Mouse (Mus musculus) frontal cortex, postnatal 14 days (tissue): Measurements from ENCODE around the gene Btn2a2.

Experiments used
- DNase-seq, 2 experiments: peaks; one replicate each; pipeline ENCODE4 v3.0.0; 2022; ENCODE audit warnings: low spot score in 2 of 2

The Btn2a2 gene

DNA sequence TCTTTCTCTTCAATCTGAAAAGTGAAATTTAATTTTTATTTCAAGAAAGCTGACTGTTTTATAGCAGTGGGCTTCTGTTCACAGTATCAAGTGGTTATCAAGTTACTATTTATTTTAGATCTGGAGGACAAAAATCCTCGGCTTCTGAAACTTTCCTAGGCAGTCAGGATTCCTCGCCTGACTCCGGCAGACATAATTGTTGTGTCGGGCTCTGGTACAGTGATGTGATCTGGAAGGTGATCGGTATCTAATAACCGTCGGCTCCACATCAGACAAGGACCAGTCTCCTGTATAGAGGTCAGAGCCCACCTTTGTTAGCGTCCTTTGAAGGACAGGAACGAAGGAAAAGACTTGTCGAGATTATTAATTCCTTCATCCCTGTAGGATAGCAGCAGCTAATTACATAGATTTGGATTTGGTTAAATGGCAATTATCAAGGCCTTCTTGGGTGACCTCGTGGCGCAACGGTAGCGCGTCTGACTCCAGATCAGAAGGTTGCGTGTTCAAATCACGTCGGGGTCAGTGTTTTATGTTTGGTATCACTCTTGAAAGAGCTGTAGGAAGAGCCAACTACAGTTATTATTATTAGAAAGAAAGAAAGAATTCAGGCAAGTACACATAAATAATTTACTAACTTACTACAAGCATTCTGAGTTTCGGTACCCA, 9.1 kb upstream of the Btn2a2 start:
- DNase-seq, result peak in 1 of 2 experiments; percentile 37

DNA sequence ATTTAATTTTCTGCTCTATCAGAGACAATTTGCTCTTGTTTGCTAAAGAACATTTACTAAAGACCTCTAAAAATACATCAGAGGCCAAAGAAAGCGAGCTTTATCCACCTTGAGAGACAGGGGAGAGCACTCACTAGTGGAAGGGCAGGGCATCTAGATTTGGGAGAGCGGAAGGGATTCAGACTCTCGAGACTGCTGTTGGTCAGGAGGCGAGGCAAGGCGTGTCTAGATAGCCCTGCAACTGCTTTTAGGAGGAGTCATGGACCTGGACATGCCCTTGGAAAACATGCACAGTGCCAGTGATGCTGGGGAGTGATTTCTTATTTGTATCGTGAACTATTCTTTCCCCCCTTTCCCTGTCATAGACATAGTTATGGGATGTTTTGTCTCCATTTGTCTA, 6.9 kb upstream of the Btn2a2 start:
- DNase-seq, result no peak

DNA sequence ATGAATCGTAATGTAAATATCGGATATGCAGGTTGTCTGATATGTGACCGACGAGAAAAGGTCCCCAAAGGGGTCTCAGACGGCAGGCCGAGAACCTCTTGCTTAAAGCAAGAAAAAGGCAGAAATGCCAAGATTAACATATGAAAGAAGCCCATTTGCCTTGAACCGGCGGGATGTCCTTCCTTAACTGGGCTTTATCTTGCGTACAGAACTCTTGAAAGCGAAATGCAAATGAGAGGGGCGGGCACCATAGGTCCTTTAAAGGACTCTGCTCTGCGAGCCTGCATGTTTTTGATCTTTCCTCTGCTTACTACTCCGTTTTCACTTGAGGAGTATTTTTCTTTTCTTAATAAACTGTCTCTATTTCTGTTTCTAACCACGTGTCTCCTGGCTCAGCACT, 3.3 kb upstream of the Btn2a2 start:
- no peak for DNase-seq

DNA sequence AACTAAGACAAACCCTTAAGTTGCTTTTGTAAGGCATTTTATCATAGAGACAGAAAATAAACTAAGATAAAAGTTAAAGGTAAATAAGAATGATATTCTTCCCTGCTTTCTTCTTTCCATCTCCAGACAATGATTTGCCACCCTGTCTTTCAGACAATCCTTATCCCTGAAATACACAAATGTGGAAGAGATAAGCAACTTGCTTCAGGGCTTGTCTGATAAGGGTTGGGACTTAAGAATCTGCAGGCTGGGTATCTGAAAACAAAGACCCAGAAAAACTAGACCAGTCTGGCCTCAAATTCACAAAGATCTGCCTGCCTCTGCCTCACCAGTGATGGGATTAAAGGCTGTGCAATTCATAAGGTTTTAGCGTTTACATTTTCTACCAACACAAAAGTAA, 2.6 kb upstream of the Btn2a2 start:
- no peak for DNase-seq

DNA sequence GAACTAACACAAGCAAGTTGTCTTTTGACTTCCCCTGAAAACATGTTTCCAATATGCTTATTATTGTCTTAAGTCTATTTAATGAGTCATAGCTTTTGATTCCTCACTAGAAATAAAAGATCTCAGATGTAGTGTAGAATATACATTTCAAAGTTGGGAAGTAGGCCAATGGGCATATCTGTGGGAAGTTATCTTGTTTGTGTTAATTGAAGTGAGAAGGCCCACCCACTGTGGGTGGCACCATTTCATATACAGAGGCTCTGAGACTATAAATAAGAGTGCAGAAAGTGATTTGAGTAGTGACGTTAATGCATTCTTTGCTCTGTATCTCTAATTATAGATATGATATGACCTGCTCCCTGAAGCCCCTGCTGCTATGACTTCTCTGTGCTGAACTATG, 2.2 kb upstream of the Btn2a2 start:
- no peak for DNase-seq

DNA sequence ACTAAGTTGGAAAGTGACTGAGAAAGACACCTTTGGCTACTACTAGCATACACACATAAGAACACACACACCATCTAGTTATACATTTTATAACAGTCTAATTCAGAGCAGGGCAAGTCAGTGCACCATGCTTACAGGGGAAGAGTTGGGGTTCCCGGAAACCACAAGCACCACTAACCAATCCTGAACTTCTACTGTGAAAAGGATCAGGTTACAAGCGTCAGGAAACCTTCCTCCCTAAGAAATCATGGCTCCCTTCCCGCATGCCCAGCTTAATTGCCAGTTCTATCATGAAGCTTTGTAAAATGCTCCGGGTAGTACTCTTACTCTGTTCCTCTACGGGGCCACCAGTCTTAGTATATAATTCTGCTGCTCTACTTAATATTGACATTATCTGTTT, 3.4 kb downstream of the Btn2a2 start:
- no peak for DNase-seq

DNA sequence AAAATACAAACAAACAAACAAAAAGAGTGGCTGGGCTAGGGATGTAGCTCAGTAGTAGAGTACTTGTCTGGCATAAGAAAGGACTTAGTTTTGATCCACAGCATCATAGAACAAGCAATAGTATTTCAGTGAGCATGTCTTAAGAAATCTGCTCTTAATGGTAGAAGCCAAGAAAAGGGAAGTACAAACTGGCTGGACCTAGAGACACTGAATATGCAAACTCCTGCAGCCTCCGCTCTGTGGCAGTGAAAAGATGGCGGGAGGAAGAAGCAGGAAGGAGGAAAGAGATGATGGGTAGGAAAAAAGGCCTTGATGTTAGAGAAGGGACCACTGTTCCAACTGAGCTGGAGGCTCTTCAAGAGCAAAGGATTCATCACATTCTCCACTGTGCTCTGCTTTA, 5.5 kb downstream of the Btn2a2 start:
- no peak for DNase-seq

DNA sequence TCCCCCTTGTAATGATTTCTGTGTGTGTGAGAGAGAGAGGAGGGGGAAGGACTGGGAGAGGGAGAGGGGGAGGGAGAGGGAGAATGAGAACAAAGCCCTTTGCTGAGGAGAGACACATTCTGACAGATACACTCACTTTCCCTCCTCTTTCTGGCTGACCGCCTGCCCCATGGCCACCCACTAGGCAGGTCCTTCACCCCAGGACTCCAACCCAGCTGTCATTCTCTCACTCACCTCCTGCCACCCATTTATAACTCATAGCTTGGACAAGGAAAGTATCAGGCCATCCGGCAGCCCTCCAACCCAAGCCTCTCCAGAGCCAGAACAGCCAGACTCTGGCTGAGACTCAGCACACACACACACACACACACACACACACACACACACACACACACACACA, 13.0 kb downstream of the Btn2a2 start:
- no peak for DNase-seq

DNA sequence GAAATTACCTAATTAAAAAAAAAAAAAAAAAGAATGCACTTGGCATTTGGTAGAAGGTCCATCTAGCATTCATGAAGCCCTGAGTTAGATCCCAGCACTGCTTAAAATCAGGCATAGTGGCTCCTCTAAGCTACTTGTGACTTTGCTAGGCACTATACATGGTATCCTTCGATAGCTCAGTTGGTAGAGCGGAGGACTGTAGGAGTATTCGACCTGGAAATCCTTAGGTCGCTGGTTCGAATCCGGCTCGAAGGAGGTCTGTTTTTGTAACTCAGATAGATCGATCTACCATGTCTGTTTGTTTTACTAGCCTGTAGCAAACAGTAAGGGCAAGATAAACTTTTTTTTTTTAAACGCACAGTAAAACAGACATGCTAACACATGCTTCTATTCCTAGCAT, 21.7 kb downstream of the Btn2a2 start:
- DNase-seq, result peak in 1 of 2 experiments; percentile 78

DNA sequence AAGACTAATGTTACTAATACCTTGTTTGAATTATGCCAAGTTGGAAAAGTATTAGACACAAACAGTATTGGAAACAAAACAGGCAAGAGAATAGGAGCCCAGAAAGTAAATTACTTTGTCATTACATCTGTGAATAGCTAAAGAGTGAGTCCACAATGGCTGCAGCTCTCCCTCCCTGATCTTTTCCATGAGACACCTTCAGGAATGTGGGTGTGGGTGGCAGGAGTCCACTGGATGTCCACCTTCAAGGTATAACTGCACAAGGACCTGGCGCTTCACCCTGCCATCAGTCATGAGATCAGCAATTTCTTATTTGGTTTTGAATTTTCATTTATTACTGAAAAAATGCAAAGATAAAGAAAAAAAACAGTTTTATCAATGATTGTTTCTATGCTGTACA, 22.4 kb downstream of the Btn2a2 start:
- DNase-seq, result no peak

DNA sequence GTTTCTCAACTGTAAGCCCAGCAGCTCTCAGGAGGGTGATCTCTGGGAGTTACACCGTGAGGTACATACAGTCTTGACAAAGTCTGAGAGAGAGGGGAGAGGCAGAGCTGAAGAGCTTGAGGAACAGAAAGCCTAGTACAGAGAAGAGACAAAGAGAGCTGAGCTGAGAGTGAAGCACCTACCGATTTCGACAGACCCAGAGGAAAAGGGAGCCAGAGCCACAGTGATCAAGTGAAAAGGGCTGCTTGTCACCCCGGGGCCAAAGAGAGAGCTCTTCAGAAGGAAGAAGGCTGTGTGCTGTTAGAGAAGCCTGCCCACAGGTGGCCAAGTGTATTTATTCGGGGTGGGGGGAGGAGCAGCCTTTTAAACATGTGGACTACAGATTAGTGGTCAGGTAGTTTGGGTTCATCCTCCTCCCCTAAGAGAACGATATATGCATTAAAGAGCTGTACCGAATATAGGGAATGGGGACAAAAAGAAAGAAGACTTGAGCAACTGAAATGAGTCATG, 23.0 kb downstream of the Btn2a2 start, which contains the start of gene Btn1a1:
Gene Btn1a1, minus strand, starts transcription at position 302 of the 510 bp plus-strand sequence.
- DNase-seq, result no peak

DNA sequence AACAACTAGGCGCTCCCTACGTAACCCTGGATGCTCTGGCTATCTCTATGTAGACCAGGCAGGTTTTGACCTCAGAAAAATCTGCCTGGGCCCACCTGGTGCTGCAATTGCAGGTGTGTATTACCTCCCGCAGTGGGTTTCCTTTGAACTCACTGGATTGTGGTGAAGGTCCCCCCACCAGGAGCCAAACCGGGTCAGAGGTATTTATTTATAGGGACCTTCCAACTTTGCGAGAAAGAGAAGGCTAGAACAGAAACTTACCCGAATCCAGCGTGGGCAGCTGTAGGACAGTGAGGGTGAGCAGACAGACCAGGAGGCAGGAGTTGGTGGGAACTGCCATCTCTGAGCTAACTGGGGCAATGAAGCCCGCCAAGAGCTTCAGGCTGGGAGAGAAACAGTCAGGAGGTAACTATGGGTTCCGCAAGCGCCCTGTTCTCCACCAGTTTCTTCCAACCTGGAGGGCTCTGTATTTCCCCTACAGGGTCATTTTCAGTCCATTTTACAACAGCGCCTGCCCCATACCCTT, 23.8 kb downstream of the Btn2a2 start:
- no peak for DNase-seq

DNA sequence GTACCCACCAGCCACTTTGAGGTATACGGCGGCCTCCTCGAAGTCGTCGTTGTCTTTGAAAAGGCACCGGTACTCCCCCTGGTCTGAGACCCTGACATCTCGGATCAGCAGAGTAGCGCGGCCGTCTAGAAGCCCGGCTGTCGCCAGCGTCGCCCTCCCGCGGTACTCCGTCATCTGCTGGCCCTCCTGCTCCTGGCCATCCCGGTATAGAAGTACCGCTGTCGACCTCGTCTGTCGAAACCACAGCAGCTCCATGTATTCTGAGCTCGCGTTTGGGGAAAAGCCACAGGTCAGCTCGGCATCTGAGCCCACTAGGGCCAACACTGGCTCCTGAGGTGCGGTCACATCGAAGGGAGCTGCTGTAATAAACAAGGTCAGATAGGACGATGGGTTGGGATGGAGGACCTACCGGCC, 24.4 kb downstream of the Btn2a2 start:
- no peak for DNase-seq

DNA sequence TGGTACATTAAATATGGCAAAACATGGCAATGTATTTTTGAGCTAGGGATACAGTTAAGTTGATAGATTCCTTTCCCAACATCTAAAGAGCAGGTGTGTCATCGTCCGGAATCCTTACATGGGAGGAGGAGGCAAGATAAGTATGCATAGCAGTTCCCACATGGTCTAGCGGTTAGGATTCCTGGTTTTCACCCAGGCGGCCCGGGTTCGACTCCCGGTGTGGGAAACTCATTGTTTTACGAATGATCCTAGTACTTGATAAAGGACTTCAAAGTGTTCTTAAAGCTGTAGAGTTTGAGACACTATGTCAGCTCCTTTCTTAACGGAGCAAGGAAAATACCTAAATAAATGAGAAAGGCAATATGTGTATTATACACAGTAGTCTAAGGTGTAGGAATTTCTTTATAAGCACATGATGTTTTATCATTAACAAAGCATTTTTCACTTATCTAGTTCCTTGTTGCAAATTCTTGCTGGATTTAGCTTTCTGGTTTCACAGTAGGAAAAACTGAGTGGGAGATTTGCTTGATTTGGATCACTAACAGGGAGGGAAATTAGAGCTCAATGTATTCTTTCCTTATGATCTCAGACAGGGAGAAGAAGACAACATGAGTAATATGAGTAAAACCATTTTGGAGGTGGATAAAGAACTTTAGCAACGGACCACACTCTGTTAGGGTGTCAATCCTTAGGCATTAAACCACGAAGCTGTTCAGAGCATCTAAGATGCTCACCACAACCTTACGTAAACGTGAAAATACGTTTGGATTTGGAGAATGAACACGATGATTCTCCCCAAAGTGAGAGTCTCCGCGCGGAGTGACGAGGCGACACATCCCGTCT, 25.1 kb downstream of the Btn2a2 start:
- peak; percentile 68 to 89 for DNase-seq

DNA sequence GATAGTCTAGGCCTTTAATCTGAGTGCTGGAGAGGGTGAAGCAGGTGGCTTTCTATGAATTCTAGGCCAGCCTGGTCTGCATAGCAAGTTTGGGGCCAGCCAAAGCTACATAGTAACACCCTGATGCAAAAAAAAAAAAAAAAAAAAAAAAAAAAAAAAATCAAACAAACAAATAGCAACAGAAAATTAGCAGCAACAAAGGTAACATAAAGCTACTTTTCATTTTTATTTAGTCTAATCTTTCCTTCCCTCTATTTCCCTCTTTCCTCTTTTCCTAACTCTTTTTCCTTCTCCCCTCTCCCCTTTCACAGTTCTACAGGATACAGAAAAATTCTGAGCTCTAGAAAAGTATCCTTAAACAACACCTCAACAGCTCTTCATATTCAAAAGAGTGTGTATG, 26.0 kb downstream of the Btn2a2 start:
- DNase-seq, result no peak

DNA sequence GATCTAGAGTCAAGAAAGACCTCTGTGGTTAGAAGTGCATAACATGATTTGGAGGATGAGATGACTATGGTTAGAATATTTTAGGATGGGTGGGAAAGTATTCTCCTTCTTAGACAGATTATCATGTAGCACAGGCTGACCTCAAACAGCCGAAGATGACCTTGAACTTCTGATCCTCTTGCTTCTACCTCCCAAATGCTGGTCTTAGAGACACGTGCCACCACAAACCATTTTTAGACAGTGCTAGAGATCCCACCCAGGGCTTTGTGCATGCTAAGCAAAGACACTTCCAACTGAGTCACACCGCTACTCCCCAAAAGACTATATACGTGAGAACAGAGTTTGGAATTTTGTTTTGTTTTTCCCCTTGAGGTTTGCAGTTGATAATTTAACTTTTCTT, 26.6 kb downstream of the Btn2a2 start:
- DNase-seq, result no peak

DNA sequence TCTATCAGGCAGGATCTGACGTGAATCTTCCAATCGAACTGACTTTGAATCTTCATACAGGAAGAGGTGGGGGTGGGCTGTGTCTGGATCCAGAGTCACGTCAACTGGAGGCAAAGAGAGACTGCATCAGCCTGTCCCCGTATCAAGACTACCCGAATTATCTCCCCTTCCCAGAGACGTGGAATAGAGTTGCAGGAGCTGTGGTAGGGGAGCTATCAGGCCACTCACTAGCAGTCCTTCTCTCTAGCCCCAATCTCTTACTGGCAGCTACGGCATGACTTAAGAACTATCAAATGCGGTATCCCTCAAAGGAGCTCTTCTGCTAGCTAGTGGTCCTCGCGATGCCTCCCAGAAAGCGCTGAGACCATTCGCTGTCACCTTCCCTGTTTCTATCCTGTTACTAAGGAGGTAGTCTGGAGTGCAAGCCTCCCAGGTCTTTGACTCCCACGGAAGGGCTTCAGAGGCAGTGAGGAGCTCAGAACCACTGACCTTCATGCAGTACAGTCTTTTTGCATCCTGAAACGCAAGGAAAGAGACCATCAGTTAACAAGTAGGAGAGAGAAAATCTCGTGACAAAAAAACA, 29.3 kb downstream of the Btn2a2 start:
- no peak for DNase-seq

DNA sequence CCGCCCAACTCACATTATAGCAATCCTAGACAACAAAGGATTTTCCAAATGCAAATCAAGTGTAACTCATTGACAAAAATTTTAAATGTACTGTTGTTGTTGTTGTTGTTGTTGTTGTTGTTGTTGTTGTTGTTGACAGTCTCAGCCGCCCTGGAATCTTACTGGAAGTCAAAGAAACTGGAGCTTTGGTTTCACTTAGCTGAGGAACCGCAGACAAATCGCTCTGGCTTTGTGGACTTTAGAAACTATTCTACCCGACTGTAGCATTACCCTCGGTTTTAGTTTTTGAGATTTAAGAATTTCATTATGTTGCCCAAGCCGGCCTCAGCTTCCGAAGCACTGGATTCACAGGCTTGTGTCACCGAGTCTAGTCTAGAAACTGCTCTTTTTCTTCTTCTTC, 34.7 kb downstream of the Btn2a2 start:
- DNase-seq, result no peak

DNA sequence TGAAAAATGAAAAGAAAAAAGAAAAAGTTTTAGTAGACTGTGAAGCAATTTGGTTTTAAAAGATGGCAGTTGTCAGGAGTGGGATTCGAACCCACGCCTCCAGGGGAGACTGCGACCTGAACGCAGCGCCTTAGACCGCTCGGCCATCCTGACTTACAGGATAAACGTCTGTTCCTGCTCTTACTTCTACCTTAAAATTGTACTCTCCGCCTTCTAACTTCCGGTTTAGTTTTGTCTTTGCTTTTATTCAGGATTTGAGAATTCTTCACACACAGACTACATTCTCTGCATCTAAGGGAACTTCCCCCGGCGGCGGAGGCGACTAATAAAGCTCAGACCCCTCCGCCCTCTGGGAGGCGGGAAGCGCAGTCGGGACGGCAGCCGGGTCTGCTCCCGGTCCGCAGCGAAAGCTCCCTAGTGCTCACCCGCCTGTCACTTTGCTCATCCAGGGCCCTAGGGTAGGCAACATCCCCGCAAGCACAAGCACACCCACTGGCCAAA, 35.2 kb downstream of the Btn2a2 start:
- peak; percentile 40 to 78 for DNase-seq

DNA sequence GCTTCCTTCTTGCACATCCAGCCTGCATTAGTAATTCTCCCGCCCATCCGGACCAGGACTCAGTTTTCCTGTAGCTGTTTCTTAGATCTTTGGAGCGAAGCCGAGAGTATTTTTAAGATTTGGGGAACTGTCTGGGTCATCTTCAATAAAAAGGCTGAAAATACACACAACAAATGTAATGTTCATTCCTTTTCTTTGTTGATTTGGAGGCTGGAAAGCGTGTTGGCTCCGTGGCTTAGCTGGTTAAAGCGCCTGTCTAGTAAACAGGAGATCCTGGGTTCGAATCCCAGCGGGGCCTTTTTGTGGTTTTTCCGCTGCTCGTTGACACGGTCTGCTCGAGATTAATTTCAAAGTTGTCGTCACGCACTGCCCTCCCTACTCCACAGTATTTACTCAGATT, 38.3 kb downstream of the Btn2a2 start:
- DNase-seq, result peak; percentile 64 to 92

DNA sequence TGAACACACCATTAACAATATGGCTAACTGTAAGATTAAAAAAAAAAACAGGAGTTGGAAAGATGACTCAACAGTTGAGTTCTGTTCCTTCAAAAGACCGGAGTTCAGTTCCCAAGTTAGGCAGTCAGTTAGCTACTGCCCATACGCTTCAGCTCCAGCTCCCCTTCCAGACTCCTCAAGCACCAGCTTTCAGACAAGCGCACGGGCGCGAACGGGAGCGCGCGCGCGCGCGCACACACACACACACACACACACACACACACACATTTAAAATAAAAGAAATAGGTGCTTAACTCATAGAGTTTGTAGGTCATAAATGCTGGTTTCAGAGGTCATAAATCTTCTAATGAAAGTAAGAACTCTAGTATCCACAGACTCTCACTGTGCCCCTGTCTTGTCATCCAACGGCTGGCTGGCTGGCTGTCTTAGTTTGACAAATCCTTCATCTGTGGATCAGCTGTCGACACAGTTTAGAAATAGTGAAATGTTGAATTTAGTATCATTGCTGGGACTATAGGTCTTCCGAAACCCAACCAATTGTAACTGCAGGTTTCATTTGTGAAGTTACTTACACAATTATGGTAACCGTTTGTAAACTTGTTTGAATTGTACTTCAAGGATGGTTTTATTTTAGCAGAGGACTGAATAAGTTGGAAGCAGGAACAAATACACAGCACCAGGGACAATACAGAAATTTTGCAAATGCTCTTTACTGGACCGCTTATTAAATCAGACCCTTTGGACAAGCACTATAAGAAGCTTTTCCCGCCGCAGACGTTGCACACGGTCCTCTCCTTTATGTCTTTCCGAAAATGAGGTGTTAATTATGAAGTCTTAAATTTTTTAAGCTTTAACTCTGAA, 39.2 kb downstream of the Btn2a2 start:
- peak in 1 of 2 experiments; percentile 55 for DNase-seq
